Mouse (Mus musculus) heart, embryonic 15.5 days (tissue): ENCODE measurements around the gene Eef2. TPM values are rescaled to one million over a fixed set of nuclear protein-coding genes. Genes with fewer than 3 reads are reported as not detected.

Source experiments
- ATAC-seq: fragments of 200-750 bp; cut with Nextera tagmentation; replicated peaks from 2 replicates; pipeline ENCODE4 v1.8.0; 2017; ENCODE audit warnings: low read depth, moderate TSS enrichment; ENCODE audit not compliant: insufficient number of reproducible peaks, insufficient read depth, low FRiP score
- H3K27ac ChIP-seq: fragments of 300-500 bp; sonication (generic); 2 replicates; pipeline ENCODE4 v1.5.1; 2015; ENCODE audit warnings: mild to moderate bottlenecking, inconsistent platforms
- H3K27me3 ChIP-seq: fragments of 300-500 bp; sonication (generic); 2 replicates; pipeline ENCODE4 v1.6.1; 2015; ENCODE audit warnings: inconsistent platforms
- H3K36me3 ChIP-seq: fragments of 300-500 bp; sonication (generic); 2 replicates; pipeline ENCODE4 v1.6.1; 2015; ENCODE audit warnings: mild to moderate bottlenecking, inconsistent platforms
- H3K4me1 ChIP-seq: fragments of 300-500 bp; sonication (generic); replicated peaks from 2 replicates; pipeline ENCODE4 v1.6.1; 2015; ENCODE audit warnings: inconsistent platforms
- H3K4me2 ChIP-seq: fragments of 300-500 bp; sonication (generic); 2 replicates; pipeline ENCODE4 v1.6.1; 2015; ENCODE audit warnings: inconsistent platforms, mild to moderate bottlenecking, moderate library complexity
- H3K4me3 ChIP-seq: fragments of 300-500 bp; sonication (generic); 2 replicates; pipeline ENCODE4 v1.5.1; 2015; ENCODE audit warnings: mild to moderate bottlenecking, inconsistent platforms
- H3K9ac ChIP-seq: fragments of 300-500 bp; sonication (generic); 2 replicates; pipeline ENCODE4 v1.6.1; 2015; ENCODE audit warnings: mild to moderate bottlenecking, inconsistent platforms
- H3K9me3 ChIP-seq: fragments of 300-500 bp; sonication (generic); replicated peaks from 2 replicates; pipeline ENCODE4 v1.6.1; 2016; ENCODE audit warnings: inconsistent platforms
- WGBS: fragments of 180-500 bp; shearing (Covaris S2); methylation state at CpG from one replicate; pipeline ENCODE4 v1.1.7; 2015; ENCODE audit warnings: mixed read lengths; 5-methylcytosine and 5-hydroxymethylcytosine counted together
- polyA plus RNA-seq: library from polyadenylated mRNA; unstranded; fragments of >200 nt; fragmentation: Nextera tagmentation; extraction: Ambion mirVana; gene quantifications from 2 replicates; pipeline ENCODE4 v1.2.1, GENCODE M21; 2015

Gene Eef2
- polyA plus RNA-seq, 1 experiment from 2014 or later = 350 TPM

GRCm38 (mm10) chr10:81195300-81195699 is 18.9 kb downstream of the Eef2 start:
- ATAC-seq = no peak
- Histone ChIP-seq H3K36me3 (peaks cover 6% of the 10 kb centered on the region), H3K27ac (peak overlapping the region; percentile 98), H3K9me3 (no peaks in the 10 kb centered on the region), H3K27me3 (no peaks in the 10 kb centered on the region), H3K4me2 (peak overlapping the region; percentile 67), H3K9ac (peak overlapping the region; percentile 80), H3K4me3 (peak overlapping the region; percentile 52), H3K4me1 (peaks cover 62% of the 10 kb centered on the region)
- 34% methylated on average over 4 of the region's 4 CpGs for WGBS

- Histone ChIP-seq H3K9me3 (no peaks in the 10 kb centered on the region), H3K36me3 (no peaks in the 10 kb centered on the region), H3K4me1 (peaks cover 64% of the 10 kb centered on the region), H3K27ac (peak overlapping the region; percentile 98), H3K4me3 (peak overlapping the region; percentile 52), H3K9ac (peak overlapping the region; percentile 80), H3K27me3 (no peaks in the 10 kb centered on the region), H3K4me2 (peak overlapping the region; percentile 67)
- ATAC-seq = no peak
- WGBS = 39% methylated on average over 11 of the region's 11 CpGs
Observed at GRCm38 (mm10) chr10:81196470-81197065, 20.1 kb downstream of the Eef2 start.

- Histone ChIP-seq H3K4me2 (peak overlapping the region; percentile 67), H3K27ac (peak overlapping the region; percentile 98)
Observed at GRCm38 (mm10) chr10:81197305-81197704, 20.9 kb downstream of the Eef2 start.

GRCm38 (mm10) chr10:81198230-81198629 is 21.8 kb downstream of the Eef2 start:
- no peaks in the 10 kb centered on the region for H3K27me3 ChIP-seq
- peak overlapping the region; percentile 98 for H3K27ac ChIP-seq
- WGBS = 2% methylated on average over 9 of the region's 9 CpGs
- H3K4me3 ChIP-seq = no peak overlapping the region
- peaks cover 60% of the 10 kb centered on the region for H3K4me1 ChIP-seq
- no peak overlapping the region for H3K4me2 ChIP-seq
- ATAC-seq = no peak
- H3K9me3 ChIP-seq = no peaks in the 10 kb centered on the region
- H3K36me3 ChIP-seq = no peaks in the 10 kb centered on the region
- peak overlapping the region; percentile 36; the same call in 1 of the 2 replicates for H3K9ac ChIP-seq

More at GRCm38 (mm10) chr10:81197305-81197704, 20.9 kb downstream of the Eef2 start:
- no peak for ATAC-seq
- H3K36me3 ChIP-seq = no peaks in the 10 kb centered on the region
- H3K27me3 ChIP-seq = no peaks in the 10 kb centered on the region
- H3K4me3 ChIP-seq = peak overlapping the region; percentile 52
- H3K9me3 ChIP-seq = no peaks in the 10 kb centered on the region
- WGBS = 32% methylated on average over 6 of the region's 6 CpGs
- H3K9ac ChIP-seq = peak overlapping the region; percentile 80
- peaks cover 62% of the 10 kb centered on the region for H3K4me1 ChIP-seq

GRCm38 (mm10) chr10:81198990-81199389 is 22.6 kb downstream of the Eef2 start:
- peak overlapping the region; percentile 36 for H3K9ac ChIP-seq
- H3K27ac ChIP-seq = peak overlapping the region; percentile 98
- ATAC-seq = no peak
- no peak overlapping the region for H3K4me3 ChIP-seq
- no peaks in the 10 kb centered on the region for H3K9me3 ChIP-seq
- no peaks in the 10 kb centered on the region for H3K27me3 ChIP-seq
- H3K4me2 ChIP-seq = peak overlapping the region; percentile 52
- H3K36me3 ChIP-seq = no peaks in the 10 kb centered on the region
- peaks cover 61% of the 10 kb centered on the region for H3K4me1 ChIP-seq
- WGBS = 75% methylated on average over 6 of the region's 6 CpGs

- Histone ChIP-seq H3K9ac (peak overlapping the region; percentile 36), H3K4me3 (no peak overlapping the region), H3K36me3 (no peaks in the 10 kb centered on the region), H3K4me2 (peak overlapping the region; percentile 52), H3K27me3 (no peaks in the 10 kb centered on the region), H3K4me1 (peaks cover 63% of the 10 kb centered on the region), H3K27ac (peak overlapping the region; percentile 98), H3K9me3 (no peaks in the 10 kb centered on the region)
- no peak for ATAC-seq
- 67% methylated on average over 13 of the region's 13 CpGs for WGBS
Observed at GRCm38 (mm10) chr10:81200141-81200540, 23.7 kb downstream of the Eef2 start.

GRCm38 (mm10) chr10:81200605-81201287 is 24.3 kb downstream of the Eef2 start:
- no peak for ATAC-seq
- H3K27me3 ChIP-seq = no peaks in the 10 kb centered on the region
- H3K4me3 ChIP-seq = no peak overlapping the region
- no peaks in the 10 kb centered on the region for H3K9me3 ChIP-seq
- peak overlapping the region; percentile 52 for H3K4me2 ChIP-seq
- peaks cover 63% of the 10 kb centered on the region for H3K4me1 ChIP-seq
- H3K36me3 ChIP-seq = no peaks in the 10 kb centered on the region
- H3K9ac ChIP-seq = peak overlapping the region; percentile 43
- 56% methylated on average over 20 of the region's 20 CpGs for WGBS
- H3K27ac ChIP-seq = peak overlapping the region; percentile 98

- no peaks in the 10 kb centered on the region for H3K36me3 ChIP-seq
- H3K4me1 ChIP-seq = peaks cover 62% of the 10 kb centered on the region
- peak; percentile 57 for ATAC-seq
- peak within 1 kb of the TSS; percentile 13 for H3K4me3 ChIP-seq
- peak within 1 kb of the TSS; percentile 43 for H3K9ac ChIP-seq
- no peaks in the 10 kb centered on the region for H3K27me3 ChIP-seq
- peak within 1 kb of the TSS; percentile 52 for H3K4me2 ChIP-seq
- peak within 1 kb of the TSS; percentile 98 for H3K27ac ChIP-seq
- no peaks in the 10 kb centered on the region for H3K9me3 ChIP-seq
- WGBS = 33% methylated on average over 13 of the region's 13 CpGs
Observed at GRCm38 (mm10) chr10:81201807-81202758, 25.7 kb downstream of the Eef2 start, which contains the start of gene Nmrk2. Gene Nmrk2 (minus strand): TSS chr10:81202051.

- WGBS = 55% methylated on average over 8 of the region's 8 CpGs
- Histone ChIP-seq H3K27ac (peak overlapping the region; percentile 98), H3K36me3 (no peaks in the 10 kb centered on the region), H3K27me3 (no peaks in the 10 kb centered on the region), H3K4me1 (peaks cover 55% of the 10 kb centered on the region), H3K4me2 (no peak overlapping the region), H3K9ac (no peak overlapping the region), H3K4me3 (no peak overlapping the region), H3K9me3 (no peaks in the 10 kb centered on the region)
- ATAC-seq = no peak
Observed at GRCm38 (mm10) chr10:81202978-81203720, 26.7 kb downstream of the Eef2 start.

GRCm38 (mm10) chr10:81204137-81204536 is 27.7 kb downstream of the Eef2 start:
- no peak for ATAC-seq
- H3K9me3 ChIP-seq = no peaks in the 10 kb centered on the region
- WGBS = 57% methylated on average over 4 of the region's 4 CpGs

More at GRCm38 (mm10) chr10:81204137-81204536, 27.7 kb downstream of the Eef2 start:
- no peak overlapping the region for H3K4me3 ChIP-seq
- no peaks in the 10 kb centered on the region for H3K27me3 ChIP-seq
- H3K27ac ChIP-seq = peak overlapping the region; percentile 98
- H3K9ac ChIP-seq = no peak overlapping the region
- no peak overlapping the region for H3K4me2 ChIP-seq
- peaks cover 46% of the 10 kb centered on the region for H3K4me1 ChIP-seq
- no peaks in the 10 kb centered on the region for H3K36me3 ChIP-seq
